Mouse (Mus musculus) liver, embryonic 14.5 days (tissue): ENCODE data around the gene Filip1l.

Experiments used
- CTCF ChIP-seq: IDR thresholded peaks from 2 replicates; pipeline ENCODE4 v1.5.1; 2016; ENCODE audit warnings: antibody characterized with exemption, low read depth, control low read depth
- EP300 ChIP-seq: IDR thresholded peaks from 2 replicates; pipeline ENCODE4 v1.6.1; 2016; ENCODE audit warnings: antibody characterized with exemption, low read depth

GRCm38 (mm10) chr16:57580041-57580440, 227.1 kb downstream of the Filip1l start:
- TF ChIP-seq CTCF, result no peak
- no peak for TF ChIP-seq EP300
